Mouse (Mus musculus): Measurements from ENCODE around the gene Naip2. TPM values are rescaled to one million over a fixed set of nuclear protein-coding genes. Genes with fewer than 3 reads are reported as not detected.
"Not testable (repeated sequence)": the region's sequence is repeated elsewhere in the genome, so short reads cannot be mapped to it uniquely, and the experiment has no call there.

The Naip2 gene
- 0.14 and 0.21 TPM in 2 replicates for polyA plus RNA-seq (2015; fragmentation: Nextera tagmentation; extraction: Ambion mirVana)

DNA sequence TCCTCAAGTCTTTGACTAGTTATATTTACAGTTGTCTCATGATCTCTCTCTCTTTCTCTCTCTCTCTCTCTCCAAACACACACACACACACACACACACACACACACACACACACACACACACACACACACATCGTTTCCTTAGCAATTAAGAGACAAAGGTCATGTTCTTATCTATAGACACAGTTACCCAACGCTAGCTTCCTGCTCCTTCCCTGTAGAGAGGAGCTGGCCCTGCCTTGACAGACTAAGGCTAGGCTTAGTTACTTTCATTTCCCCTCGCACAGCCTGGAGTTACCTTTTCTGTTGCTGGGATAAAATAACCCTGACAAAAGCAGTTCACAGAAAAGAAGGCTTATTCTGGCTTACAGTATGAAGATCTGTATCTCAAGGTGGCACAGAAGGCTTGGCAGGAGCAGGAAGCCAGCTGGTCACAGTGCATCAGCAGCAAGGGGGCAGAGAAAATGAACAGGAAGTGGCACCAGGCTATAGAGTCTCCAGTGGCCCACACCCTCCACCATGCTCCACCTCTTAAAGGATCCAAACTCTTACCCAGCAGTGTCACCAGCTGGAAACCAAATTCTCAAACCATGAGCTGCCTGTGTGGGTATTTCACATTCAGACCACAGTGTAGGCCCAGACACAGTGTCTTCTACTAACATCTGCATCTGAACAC, at the start of gene Naip2:
Naip2 (minus strand) TSS at position 434 of the 675 bp plus-strand sequence.
- H3K36me3 ChIP-seq: not testable (repeated sequence)
- 70% methylated on average over 3 of the region's 3 CpGs for WGBS

GRCm38 (mm10) chr13:100246896-100247519, 45.1 kb upstream of the Naip2 start:
- ATAC-seq (ENCODE audit: insufficient number of reproducible peaks, insufficient read depth, low FRiP score, low TSS enrichment, low read depth); H3K4me2 ChIP-seq: not testable (repeated sequence)
- WGBS: 73% methylated on average over 5 of the region's 5 CpGs

More for the DNA sequence above, at the start of gene Naip2:
- not testable (repeated sequence) for H3K9me3 ChIP-seq; H3K4me2 ChIP-seq; ATAC-seq (ENCODE audit: insufficient number of reproducible peaks, insufficient read depth, low FRiP score, low TSS enrichment, low read depth); H3K4me1 ChIP-seq; H3K9ac ChIP-seq; H3K27me3 ChIP-seq; H3K4me3 ChIP-seq; H3K27ac ChIP-seq

GRCm38 (mm10) chr13:100246223-100246622, 44.3 kb upstream of the Naip2 start, which contains the start of gene Naip5:
Gene Naip5, minus strand, starts transcription at chr13:100246323.
- not testable (repeated sequence) for ATAC-seq (ENCODE audit: insufficient number of reproducible peaks, insufficient read depth, low FRiP score, low TSS enrichment, low read depth); H3K4me3 ChIP-seq; H3K36me3 ChIP-seq; H3K9ac ChIP-seq; H3K4me1 ChIP-seq; H3K27ac ChIP-seq; H3K27me3 ChIP-seq; H3K9me3 ChIP-seq; H3K4me2 ChIP-seq
- 69% methylated on average over 4 of the region's 4 CpGs for WGBS

More at GRCm38 (mm10) chr13:100246896-100247519, 45.1 kb upstream of the Naip2 start:
- H3K36me3 ChIP-seq, H3K9me3 ChIP-seq, H3K9ac ChIP-seq, H3K27me3 ChIP-seq, H3K4me1 ChIP-seq, H3K4me3 ChIP-seq, H3K27ac ChIP-seq: not testable (repeated sequence)

- no peaks in the 10 kb centered on the region for H3K4me1 ChIP-seq
- H3K36me3 ChIP-seq: no peaks in the 10 kb centered on the region
- no peaks in the 10 kb centered on the region for H3K9me3 ChIP-seq
- no peak overlapping the region for H3K9ac ChIP-seq
- H3K4me3 ChIP-seq: no peak overlapping the region
- H3K27ac ChIP-seq: no peak overlapping the region
- H3K4me2 ChIP-seq: no peak overlapping the region
- no peaks in the 10 kb centered on the region for H3K27me3 ChIP-seq
- ATAC-seq (ENCODE audit: insufficient number of reproducible peaks, insufficient read depth, low FRiP score, low TSS enrichment, low read depth): no peak
These were observed 41.8 kb upstream of the Naip2 start for GRCm38 (mm10) chr13:100243702-100244101.

GRCm38 (mm10) chr13:100213683-100214082, 11.8 kb upstream of the Naip2 start:
- 86% methylated on average over 1 of the region's 1 CpGs for WGBS
- H3K27me3 ChIP-seq, H3K9ac ChIP-seq: not testable (repeated sequence)

GRCm38 (mm10) chr13:100210540-100210939, 8.6 kb upstream of the Naip2 start:
- Histone ChIP-seq H3K4me2 (no peak overlapping the region), H3K4me1 (no peaks in the 10 kb centered on the region)
- WGBS: 26% methylated on average over 8 of the region's 8 CpGs

More at GRCm38 (mm10) chr13:100213683-100214082, 11.8 kb upstream of the Naip2 start:
- H3K9me3 ChIP-seq; H3K27ac ChIP-seq; H3K4me2 ChIP-seq; H3K4me1 ChIP-seq; ATAC-seq (ENCODE audit: insufficient number of reproducible peaks, insufficient read depth, low FRiP score, low TSS enrichment, low read depth); H3K4me3 ChIP-seq; H3K36me3 ChIP-seq: not testable (repeated sequence)

GRCm38 (mm10) chr13:100203319-100203718, 1.4 kb upstream of the Naip2 start:
- Histone ChIP-seq H3K9me3 (no peaks in the 10 kb centered on the region), H3K9ac (no peak overlapping the region), H3K4me3 (no peak overlapping the region), H3K4me1 (no peaks in the 10 kb centered on the region), H3K4me2 (no peak overlapping the region), H3K36me3 (no peaks in the 10 kb centered on the region), H3K27ac (no peak overlapping the region), H3K27me3 (no peaks in the 10 kb centered on the region)
- 90% methylated on average over 1 of the region's 1 CpGs for WGBS
- ATAC-seq (ENCODE audit: insufficient number of reproducible peaks, insufficient read depth, low FRiP score, low TSS enrichment, low read depth): no peak

More at GRCm38 (mm10) chr13:100210540-100210939, 8.6 kb upstream of the Naip2 start:
- Histone ChIP-seq H3K27ac (no peak overlapping the region), H3K9ac (no peak overlapping the region), H3K4me3 (no peak overlapping the region), H3K9me3 (no peaks in the 10 kb centered on the region), H3K36me3 (no peaks in the 10 kb centered on the region), H3K27me3 (no peaks in the 10 kb centered on the region)
- no peak for ATAC-seq (ENCODE audit: insufficient number of reproducible peaks, insufficient read depth, low FRiP score, low TSS enrichment, low read depth)

- no peak for ATAC-seq (ENCODE audit: insufficient number of reproducible peaks, insufficient read depth, low FRiP score, low TSS enrichment, low read depth)
- Histone ChIP-seq H3K4me1 (no peaks in the 10 kb centered on the region), H3K9ac (no peak overlapping the region), H3K4me2 (no peak overlapping the region), H3K36me3 (no peaks in the 10 kb centered on the region), H3K9me3 (no peaks in the 10 kb centered on the region), H3K4me3 (no peak overlapping the region), H3K27me3 (no peaks in the 10 kb centered on the region), H3K27ac (no peak overlapping the region)
These were observed 1.1 kb downstream of the Naip2 start for GRCm38 (mm10) chr13:100200778-100201177.

- WGBS: 77% methylated on average over 3 of the region's 3 CpGs
- no peak for ATAC-seq (ENCODE audit: insufficient number of reproducible peaks, insufficient read depth, low FRiP score, low TSS enrichment, low read depth)
These were observed 6.5 kb downstream of the Naip2 start for GRCm38 (mm10) chr13:100195421-100195820.

DNA sequence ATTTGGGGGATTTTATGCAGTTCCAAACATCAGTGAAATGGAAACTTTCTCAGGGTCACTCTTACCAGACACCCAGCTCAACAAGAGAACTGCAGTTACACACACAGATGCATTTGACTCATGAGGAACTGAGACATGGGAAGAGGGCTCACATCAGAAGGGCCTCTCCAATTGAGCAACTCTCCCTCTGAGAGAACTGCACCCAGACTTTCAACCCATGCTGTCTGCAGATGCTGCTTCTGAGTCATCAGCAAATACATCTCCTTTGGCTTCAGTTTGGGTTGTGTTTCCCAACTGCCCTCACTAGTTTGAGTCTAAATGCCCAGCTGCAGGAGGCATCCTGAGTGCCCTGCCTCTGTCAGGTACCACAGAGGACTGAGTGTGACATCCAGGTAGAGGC, 18.8 kb downstream of the Naip2 start:
- not testable (repeated sequence) for H3K27ac ChIP-seq; H3K9me3 ChIP-seq; H3K9ac ChIP-seq; H3K4me3 ChIP-seq; H3K4me2 ChIP-seq; H3K4me1 ChIP-seq; H3K36me3 ChIP-seq; H3K27me3 ChIP-seq; ATAC-seq (ENCODE audit: insufficient number of reproducible peaks, insufficient read depth, low FRiP score, low TSS enrichment, low read depth)

More at GRCm38 (mm10) chr13:100195421-100195820, 6.5 kb downstream of the Naip2 start:
- Histone ChIP-seq H3K4me1 (no peaks in the 10 kb centered on the region), H3K4me2 (no peak overlapping the region), H3K27me3 (no peaks in the 10 kb centered on the region), H3K27ac (no peak overlapping the region), H3K9ac (no peak overlapping the region), H3K36me3 (no peaks in the 10 kb centered on the region), H3K9me3 (no peaks in the 10 kb centered on the region), H3K4me3 (no peak overlapping the region)

- not testable (repeated sequence) for H3K27me3 ChIP-seq; H3K4me3 ChIP-seq; H3K4me2 ChIP-seq; H3K9ac ChIP-seq; H3K4me1 ChIP-seq; H3K27ac ChIP-seq; ATAC-seq (ENCODE audit: insufficient number of reproducible peaks, insufficient read depth, low FRiP score, low TSS enrichment, low read depth); H3K36me3 ChIP-seq; H3K9me3 ChIP-seq
- WGBS: 69% methylated on average over 3 of the region's 5 CpGs
These were observed 27.5 kb downstream of the Naip2 start for GRCm38 (mm10) chr13:100174360-100174759.

GRCm38 (mm10) chr13:100166378-100166777, 35.5 kb downstream of the Naip2 start:
- not testable (repeated sequence) for H3K4me1 ChIP-seq; H3K4me2 ChIP-seq; H3K9ac ChIP-seq; H3K4me3 ChIP-seq; H3K9me3 ChIP-seq; H3K27me3 ChIP-seq; H3K27ac ChIP-seq; H3K36me3 ChIP-seq; ATAC-seq (ENCODE audit: insufficient number of reproducible peaks, insufficient read depth, low FRiP score, low TSS enrichment, low read depth)
- WGBS: 71% methylated on average over 2 of the region's 2 CpGs
